Mouse (Mus musculus): ENCODE measurements at regions not wholly inside any gene's neighbourhood (a gene's known extent, or its start where the extent isn't known, plus 50 kb on each side); places are given as distances from the start of the nearest gene placed in this dataset.

GRCm38 (mm10) chr1:164603433-164603832 is 145.3 kb upstream of the Atp1b1 start:
- TF ChIP-seq ZNF384 (IDR thresholded peaks at IDR 0.05; ENCODE audit: low read depth, low read length) (no peak), ZC3H11A (IDR thresholded peaks at IDR 0.05; ENCODE audit: borderline replicate concordance, low read depth, low read length) (0 out of 2 replicates have a peak, but pooled peaks have one; percentile 25), CHD2 (IDR thresholded peaks at IDR 0.05; ENCODE audit: low read depth, low read length) (no peak), MAFK (IDR thresholded peaks at IDR 0.05; ENCODE audit: insufficient read depth, low read depth, low read length) (no peak), HCFC1 (IDR thresholded peaks at IDR 0.05; ENCODE audit: borderline replicate concordance, insufficient read depth, low read length) (no peak)
